Mouse (Mus musculus) ovary, adult 2 months (tissue): ENCODE results near the gene Gm20911. TPM values are rescaled to one million over a fixed set of nuclear protein-coding genes. Genes with fewer than 3 reads are reported as not detected.

Source experiments
- polyA plus RNA-seq: library from polyadenylated mRNA; depleted of rRNA; stranded (reverse); fragments of >200 nt; gene quantifications from 2 replicates; pipeline ENCODE4 v1.2.3, GENCODE M21; 2012; rRNA removed

Gene Gm20911
- not detected in 2 replicates for polyA plus RNA-seq

DNA sequence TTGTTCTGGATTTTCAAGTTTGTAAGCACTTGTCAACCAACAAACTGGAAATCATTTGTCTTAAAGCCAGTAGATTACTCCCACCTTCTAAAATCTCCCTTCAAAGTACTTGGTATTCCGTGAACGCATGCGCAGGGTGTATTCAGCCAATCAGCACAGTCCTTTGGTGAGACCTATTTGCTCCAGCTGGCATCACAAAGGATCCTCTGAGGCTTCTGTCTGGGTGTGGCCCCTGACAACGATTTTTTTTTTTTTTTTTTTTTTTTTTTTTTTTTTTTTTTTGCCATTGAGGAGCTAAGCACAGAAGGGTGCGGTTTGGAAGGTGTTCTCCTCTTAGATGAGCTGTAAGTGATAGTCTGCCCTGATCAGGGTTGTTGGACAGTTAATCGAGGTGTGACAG, at the start of gene Gm20911:
Gene Gm20911, plus strand, starts transcription at position 301 of the 400 bp plus-strand sequence.

